Mouse (Mus musculus) embryonic facial prominence, embryonic 11.5 days (tissue): ENCODE measurements at regions not wholly inside any gene's neighbourhood (a gene's known extent, or its start where the extent isn't known, plus 50 kb on each side); places are given as distances from the start of the nearest gene placed in this dataset.
"Not testable (repeated sequence)": the region's sequence is repeated elsewhere in the genome, so short reads cannot be mapped to it uniquely, and the experiment has no call there.

ENCODE experiments used
- ATAC-seq: fragments of 200-750 bp; cut with Nextera tagmentation; replicated peaks from 2 replicates; pipeline ENCODE4 v1.8.0; 2017; ENCODE audit warnings: low read depth; ENCODE audit not compliant: insufficient number of reproducible peaks, low FRiP score, low TSS enrichment
- DNase-seq: peaks from one replicate; pipeline ENCODE4 v3.0.0-alpha.2; 2015; ENCODE audit warnings: low spot score
- H3K27ac ChIP-seq: fragments of 300-500 bp; sonication (generic); replicated peaks from 2 replicates; pipeline ENCODE4 v1.5.1; 2014; ENCODE audit warnings: mild to moderate bottlenecking, low read depth, low read length, control low read depth
- H3K27me3 ChIP-seq: fragments of 300-500 bp; sonication (generic); 2 replicates; pipeline ENCODE4 v1.6.1; 2014; ENCODE audit warnings: mild to moderate bottlenecking, low read length, moderate library complexity, mixed read lengths; ENCODE audit not compliant: control insufficient read depth, insufficient read depth
- H3K36me3 ChIP-seq: fragments of 300-500 bp; sonication (generic); replicated peaks from 2 replicates; pipeline ENCODE4 v1.6.1; 2014; ENCODE audit warnings: low read depth, mild to moderate bottlenecking, low read length, moderate library complexity, mixed read lengths; ENCODE audit not compliant: control insufficient read depth, insufficient read depth
- H3K4me1 ChIP-seq: fragments of 300-500 bp; sonication (generic); 2 replicates; pipeline ENCODE4 v1.6.1; 2014; ENCODE audit warnings: low read length, mixed read lengths; ENCODE audit not compliant: control insufficient read depth, insufficient read depth
- H3K4me2 ChIP-seq: fragments of 300-500 bp; sonication (generic); 2 replicates; pipeline ENCODE4 v1.6.1; 2014; ENCODE audit warnings: low read depth, mild to moderate bottlenecking, control low read depth, low read length, moderate library complexity
- H3K4me3 ChIP-seq: fragments of 300-500 bp; sonication (generic); 2 replicates; pipeline ENCODE4 v1.5.1; 2014; ENCODE audit warnings: low read depth, low read length, control low read depth
- H3K9ac ChIP-seq: fragments of 300-500 bp; sonication (generic); replicated peaks from 2 replicates; pipeline ENCODE4 v1.6.1; 2014; ENCODE audit warnings: mild to moderate bottlenecking, control low read depth, low read length
- H3K9me3 ChIP-seq: fragments of 300-500 bp; sonication (generic); replicated peaks from 2 replicates; pipeline ENCODE4 v1.6.1; 2016; ENCODE audit warnings: mild to moderate bottlenecking, low read length, inconsistent platforms, mixed read lengths; ENCODE audit not compliant: control insufficient read depth
- WGBS: fragments of 180-500 bp; shearing (Covaris S2); extraction: QIAGEN DNeasy Blood & Tissue Kit; methylation state at CpG from one replicate; pipeline ENCODE4 v1.1.7; 2014; 5-methylcytosine and 5-hydroxymethylcytosine counted together

- H3K27ac ChIP-seq, H3K36me3 ChIP-seq, H3K4me1 ChIP-seq, H3K9me3 ChIP-seq, H3K27me3 ChIP-seq: not testable (repeated sequence)
- peak; percentile 95 for ATAC-seq
- Histone ChIP-seq H3K9ac (peak overlapping the region; percentile 47; the same call in 1 of the 2 replicates), H3K4me3 (peak overlapping the region; percentile 30; the same call in 1 of the 2 replicates), H3K4me2 (peak overlapping the region; percentile 32; the same call in 1 of the 2 replicates)
- peak; percentile 0 for DNase-seq
- WGBS = 5% methylated on average over 24 of the region's 51 CpGs
These were observed 106.5 kb downstream of the Zfp600 start for GRCm38 (mm10) chr4:146263038-146263685.

- not testable (repeated sequence) for H3K9me3 ChIP-seq, H3K27ac ChIP-seq, ATAC-seq, H3K4me3 ChIP-seq, H3K4me2 ChIP-seq, H3K36me3 ChIP-seq, DNase-seq, H3K4me1 ChIP-seq, H3K27me3 ChIP-seq, H3K9ac ChIP-seq
- WGBS = 48% methylated on average over 2 of the region's 5 CpGs
These were observed 107.2 kb downstream of the Zfp600 start for GRCm38 (mm10) chr4:146263790-146264189.

GRCm38 (mm10) chr4:146270119-146270747, 113.6 kb downstream of the Zfp600 start:
- not testable (repeated sequence) for H3K36me3 ChIP-seq, ATAC-seq, H3K4me1 ChIP-seq, H3K27ac ChIP-seq, H3K4me3 ChIP-seq, H3K9ac ChIP-seq, H3K9me3 ChIP-seq, DNase-seq, H3K4me2 ChIP-seq, H3K27me3 ChIP-seq
- WGBS = no CpG with 5 or more reads among the region's 14 CpGs
